Mouse (Mus musculus) frontal cortex, postnatal 14 days (tissue): ENCODE measurements around the gene Ldb2.

ENCODE experiments used
- DNase-seq, 2 experiments: peaks; one replicate each; pipeline ENCODE4 v3.0.0; 2022; ENCODE audit warnings: low spot score in 2 of 2

Gene Ldb2

DNA sequence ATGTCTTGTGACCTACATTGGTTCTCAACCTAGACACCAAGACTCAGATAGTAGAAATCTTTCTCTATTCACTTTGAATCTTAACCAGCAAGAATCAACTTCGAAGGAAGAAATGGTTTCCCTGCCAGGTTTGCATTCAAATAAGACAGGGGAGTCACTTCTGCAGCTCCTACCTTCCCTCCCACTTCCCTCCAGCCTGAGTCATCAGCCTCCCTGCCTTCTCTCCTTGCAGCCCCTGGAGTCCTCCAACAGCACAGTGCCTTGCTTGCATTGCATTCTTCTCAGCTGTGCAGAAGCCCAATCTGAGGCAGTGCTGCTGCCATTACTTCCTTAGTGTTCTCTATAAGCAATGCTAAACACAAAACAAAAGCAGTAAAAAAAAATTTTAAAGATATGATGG lies 79.6 kb downstream of the Ldb2 start:
- no peak for DNase-seq

GRCm38 (mm10) chr5:44714508-44714907 lies 85.0 kb downstream of the Ldb2 start:
- no peak for DNase-seq

DNA sequence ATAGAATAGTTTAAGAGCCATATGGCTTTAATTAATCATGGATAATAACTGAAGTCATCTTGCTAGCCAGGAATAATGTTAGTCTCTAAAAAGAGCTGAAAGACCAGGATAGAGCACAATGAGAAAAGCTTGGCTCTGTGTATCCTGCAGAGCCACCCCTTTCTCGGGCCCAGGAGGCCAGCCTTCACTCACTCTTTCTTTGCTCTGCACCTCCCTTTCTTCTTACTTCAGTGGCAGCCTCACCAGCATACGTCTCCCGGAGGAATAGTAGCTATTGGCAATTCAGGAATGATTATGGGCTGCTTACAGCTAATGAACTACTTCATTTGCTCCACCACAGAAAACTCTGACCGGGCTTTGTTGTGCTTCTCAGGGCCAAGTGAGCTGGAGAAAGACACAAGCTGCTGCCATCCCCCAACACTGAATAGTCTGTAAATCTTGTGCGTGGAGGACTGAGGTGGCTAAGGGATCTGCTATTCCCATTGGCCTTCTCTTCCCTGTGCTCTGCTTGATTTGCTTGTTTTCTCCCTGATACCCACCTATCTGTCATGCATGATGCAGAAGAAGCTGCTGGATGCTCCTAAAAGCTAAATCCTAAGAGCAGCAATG lies 86.2 kb downstream of the Ldb2 start:
- no peak for DNase-seq

- no peak for DNase-seq
Observed at GRCm38 (mm10) chr5:44711211-44711610, 88.3 kb downstream of the Ldb2 start.

DNA sequence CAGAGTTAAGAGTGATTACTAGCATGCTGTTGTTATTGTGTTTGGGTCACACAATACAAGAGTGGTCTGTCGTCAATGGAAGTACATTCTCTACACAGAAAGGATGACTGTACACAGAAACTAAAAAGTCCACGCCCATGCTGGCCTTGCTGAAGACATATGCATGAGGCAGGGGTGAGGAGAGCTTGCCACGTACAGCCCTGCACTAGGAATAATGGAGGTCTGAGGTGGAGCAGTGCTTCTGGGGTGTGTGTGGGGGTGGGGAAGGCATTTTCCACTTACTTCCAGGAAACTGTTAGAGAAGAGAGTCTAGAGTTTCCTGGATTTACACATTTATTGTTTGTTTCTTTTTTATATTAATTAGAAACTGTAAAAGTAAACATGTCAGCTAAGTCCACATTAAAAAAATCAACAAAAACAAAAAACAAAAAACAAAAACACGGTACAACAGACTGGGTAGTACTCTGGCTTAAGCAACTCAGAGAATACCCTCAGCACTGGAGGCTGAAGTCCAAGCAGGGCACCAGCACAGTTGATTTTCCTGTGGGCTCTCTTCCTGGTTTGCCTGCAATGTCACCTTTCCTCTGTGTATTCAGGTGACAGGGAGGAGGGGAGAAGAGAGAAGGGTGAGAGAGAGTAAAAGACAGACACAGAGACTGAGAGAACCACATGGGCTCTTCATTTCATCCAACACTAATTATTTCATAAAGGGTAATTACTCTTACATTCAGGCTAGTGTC lies 89.2 kb downstream of the Ldb2 start:
- DNase-seq, result no peak

DNA sequence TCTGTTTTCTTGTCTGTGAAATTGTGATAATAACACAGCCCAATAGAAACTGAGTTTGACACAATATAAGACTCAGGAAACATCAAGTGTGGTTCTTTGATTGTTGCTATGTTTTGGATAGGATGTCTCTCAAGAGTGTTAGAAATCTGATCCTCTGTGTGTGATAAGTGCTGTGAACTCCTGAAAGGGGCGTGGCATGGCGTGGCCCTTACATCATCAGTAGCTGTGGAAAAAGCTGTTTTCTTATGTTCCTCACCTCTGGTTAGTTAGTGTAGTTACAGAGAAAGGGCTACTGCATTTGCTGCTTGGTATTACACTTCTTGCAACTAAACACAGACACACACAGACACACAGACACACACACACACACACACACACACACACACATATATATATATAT lies 90.2 kb downstream of the Ldb2 start:
- DNase-seq, result no peak

DNA sequence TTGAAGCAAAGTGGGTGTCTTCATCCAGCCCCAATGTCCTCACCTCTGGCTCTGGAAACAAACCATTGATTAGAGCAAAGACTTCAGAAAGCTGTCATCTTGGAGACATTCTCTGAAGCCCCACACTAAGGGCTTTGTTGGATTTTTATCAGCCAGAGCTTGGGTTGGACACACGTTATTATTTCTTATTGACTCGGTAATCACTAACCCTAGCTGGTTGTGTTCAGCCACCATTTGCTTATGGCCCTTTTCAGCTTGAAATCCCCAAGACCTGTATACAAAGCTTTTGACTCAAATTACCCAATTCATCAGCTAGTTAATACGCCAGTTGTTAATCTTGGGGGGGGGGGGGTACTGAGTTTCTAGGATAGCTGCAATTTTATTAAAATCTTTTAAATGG lies 91.5 kb downstream of the Ldb2 start:
- DNase-seq, result no peak

- no peak for DNase-seq
Observed at GRCm38 (mm10) chr5:44706997-44707698, 92.3 kb downstream of the Ldb2 start.

DNA sequence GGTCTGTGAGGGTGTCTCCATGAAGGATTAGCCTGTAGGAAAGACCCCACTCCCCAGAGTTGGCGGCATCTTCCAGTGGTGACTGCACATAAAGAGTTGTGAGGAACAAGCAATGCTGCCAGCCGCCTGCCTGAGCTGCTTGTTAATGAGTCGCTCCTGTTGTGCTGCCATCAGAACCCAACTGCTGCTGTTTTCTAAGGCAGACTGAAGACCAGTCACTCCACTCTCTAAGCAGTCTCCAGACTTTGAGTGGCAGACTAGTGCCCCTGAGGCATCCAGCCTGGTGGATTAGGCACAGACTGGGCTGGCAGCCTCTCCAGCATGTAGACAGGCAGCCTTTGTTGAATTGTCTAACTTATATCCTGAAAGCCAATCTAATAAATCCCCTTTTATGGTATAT lies 101.5 kb downstream of the Ldb2 start:
- DNase-seq, result no peak

DNA sequence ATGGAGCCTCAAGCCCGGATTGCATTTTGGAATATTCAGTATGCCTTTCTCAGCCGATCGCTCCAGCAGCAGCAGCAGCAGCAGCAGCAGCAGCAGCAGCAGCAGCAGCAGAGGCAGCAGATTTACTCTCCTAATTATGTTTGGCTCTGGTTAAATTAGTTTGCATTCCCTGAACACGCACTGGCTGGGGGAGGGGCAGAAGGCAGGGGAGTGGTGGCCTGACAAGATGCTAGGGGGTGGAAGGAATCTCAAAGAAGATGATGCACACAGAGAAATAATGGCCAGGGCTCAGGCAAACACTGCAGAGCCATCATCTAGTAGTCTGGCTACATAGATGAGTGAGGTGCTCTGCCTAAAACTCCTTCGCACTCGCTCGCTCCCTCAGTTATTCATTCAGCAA lies 102.9 kb downstream of the Ldb2 start:
- DNase-seq, result no peak

DNA sequence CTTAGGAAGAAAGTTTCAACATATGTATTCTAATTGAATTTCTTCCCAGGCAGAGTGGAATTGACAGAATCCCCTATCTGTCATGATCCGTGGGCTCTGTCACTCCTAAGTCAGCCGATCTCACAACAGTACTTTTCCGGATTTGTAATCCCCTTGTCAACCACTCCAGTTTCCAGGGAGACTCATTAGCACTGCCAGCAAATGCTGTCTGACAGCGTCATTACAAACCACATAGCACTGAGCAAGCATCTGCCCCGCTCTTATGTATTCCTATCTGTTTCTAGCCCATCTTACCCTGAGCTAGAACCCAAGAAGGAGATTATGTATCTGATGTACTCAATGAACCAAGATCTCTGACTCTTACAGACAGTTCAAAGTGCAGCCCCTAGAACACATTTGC lies 105.8 kb downstream of the Ldb2 start:
- no peak for DNase-seq

GRCm38 (mm10) chr5:44686344-44686743 lies 113.1 kb downstream of the Ldb2 start:
- no peak for DNase-seq

DNA sequence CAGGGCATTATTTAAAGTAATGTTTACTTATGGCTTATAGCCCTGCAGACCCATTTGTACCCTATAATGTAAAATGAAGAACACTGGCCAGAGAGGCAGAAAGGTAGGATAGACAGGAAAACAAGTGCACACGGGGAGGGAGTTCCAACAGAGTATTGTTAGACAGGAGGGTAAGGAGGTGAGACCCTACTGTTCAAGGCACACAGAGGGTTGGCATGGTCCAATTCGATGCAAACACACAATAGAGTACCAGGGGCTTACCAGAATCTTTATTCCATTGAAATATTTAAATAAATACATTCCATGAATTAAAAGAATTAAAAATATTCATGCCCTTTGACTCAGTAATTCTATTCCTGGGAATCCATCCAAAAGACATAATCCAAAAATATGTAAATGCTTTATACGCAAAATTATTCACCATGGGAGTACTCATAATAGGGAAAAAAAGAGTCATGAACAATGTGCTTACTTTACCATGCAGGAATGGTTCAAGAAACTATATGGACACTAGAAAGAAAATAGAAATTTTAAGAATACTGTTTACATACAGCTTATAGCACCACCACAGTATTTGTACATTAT lies 118.3 kb downstream of the Ldb2 start:
- no peak for DNase-seq

DNA sequence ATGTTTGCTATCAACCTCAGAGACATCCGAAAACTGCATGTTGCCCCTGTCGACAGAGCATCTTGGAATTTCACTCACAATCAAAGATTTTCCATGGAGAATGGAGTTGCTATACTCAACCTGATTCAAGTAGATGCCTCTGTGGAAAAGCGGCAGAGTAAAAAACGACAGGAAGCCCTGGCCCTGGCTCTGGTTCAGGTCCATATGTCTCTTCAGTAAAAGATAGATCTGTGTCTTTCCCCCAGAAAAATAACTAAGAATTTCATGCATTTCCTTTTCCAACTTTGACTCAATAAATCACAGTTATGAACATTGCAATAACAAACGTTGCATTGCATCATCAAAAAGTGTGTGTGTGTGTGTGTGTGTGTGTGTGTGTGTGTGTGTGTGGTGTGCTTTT lies 121.7 kb downstream of the Ldb2 start:
- DNase-seq, result no peak

GRCm38 (mm10) chr5:44676145-44676754 lies 123.2 kb downstream of the Ldb2 start:
- no peak for DNase-seq

GRCm38 (mm10) chr5:44670336-44670735 lies 129.1 kb downstream of the Ldb2 start:
- DNase-seq, result no peak

DNA sequence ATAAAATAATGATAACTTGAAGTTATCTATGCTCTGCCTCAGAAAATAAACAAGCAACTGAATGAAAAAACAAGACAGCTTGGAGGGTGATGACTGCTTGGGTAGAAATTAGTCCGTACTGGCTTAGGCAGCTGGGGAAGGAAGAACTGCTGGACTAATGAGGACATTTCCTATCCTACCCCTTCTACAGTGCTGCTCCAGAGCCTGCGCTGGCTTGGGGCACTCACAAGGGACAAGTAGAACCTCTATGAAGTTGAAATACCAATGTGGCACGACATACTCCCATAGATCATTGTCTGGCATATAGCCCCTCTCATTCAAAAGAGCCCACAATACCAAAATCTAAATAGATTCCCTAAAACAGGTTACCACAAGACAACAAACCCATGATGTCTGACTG lies 131.6 kb downstream of the Ldb2 start:
- DNase-seq, result no peak

GRCm38 (mm10) chr5:44667383-44667782 lies 132.1 kb downstream of the Ldb2 start:
- no peak for DNase-seq

- peak in 1 of 2 experiments; percentile 10 for DNase-seq
Observed at GRCm38 (mm10) chr5:44659651-44660050, 139.8 kb downstream of the Ldb2 start.

DNA sequence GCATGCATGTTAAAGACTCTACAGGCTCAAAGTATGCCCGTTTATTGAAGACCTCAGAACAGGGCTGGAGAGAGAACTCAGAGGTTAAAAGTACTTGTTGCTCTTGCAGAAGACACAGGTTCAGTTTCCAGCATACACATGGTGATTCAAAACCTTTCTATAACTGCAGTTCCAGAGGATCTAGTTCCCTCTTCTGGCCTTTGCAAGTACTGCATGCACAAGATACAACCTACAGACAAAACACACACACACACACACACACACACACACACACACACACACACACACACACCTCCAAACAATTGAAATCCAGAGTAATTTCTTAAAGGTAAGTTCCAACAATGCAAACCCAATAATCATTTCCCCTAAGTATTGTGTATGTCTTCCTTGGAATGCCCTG lies 142.8 kb downstream of the Ldb2 start:
- DNase-seq, result no peak

DNA sequence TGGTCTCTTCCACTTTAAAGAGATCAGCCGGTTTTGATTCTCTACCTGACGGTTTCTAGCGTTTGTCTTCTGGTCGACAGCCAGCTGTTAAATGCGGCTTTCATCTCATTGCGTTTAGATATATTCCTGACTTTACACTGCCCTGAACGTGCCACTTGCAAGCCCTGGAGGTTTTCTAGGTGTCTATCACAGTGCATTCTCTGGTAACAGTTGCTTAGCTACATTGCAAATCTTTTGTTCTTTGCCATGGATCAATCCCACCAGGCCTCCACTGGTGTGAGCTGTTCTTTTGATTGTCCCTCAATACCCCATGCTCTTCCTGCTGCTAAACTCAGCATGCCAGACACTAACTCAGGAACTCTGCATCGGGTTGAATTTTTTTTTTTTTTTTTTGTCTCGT lies 145.1 kb downstream of the Ldb2 start:
- no peak for DNase-seq

DNA sequence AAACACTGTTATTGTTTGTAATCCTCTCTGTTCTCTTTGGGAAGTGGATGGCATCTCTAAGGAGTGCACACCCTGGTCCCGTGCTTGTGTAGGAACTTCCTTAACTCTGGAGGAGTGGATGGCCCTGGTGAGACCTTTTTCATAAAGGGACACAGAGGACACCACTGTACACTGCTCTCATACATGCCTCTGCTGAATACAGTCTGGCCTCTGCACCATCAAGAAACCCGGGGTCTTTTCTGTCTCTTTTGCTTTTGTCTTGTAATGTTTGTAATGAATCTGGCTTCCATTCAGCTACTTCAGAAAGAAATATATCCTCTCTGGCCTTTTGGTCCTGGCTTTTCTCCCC lies 152.7 kb downstream of the Ldb2 start:
- DNase-seq, result no peak
